Mouse (Mus musculus) myocyte (in vitro differentiated cells): ENCODE results near the gene Lama4.

ENCODE experiments used
- MAX ChIP-seq: IDR thresholded peaks from one replicate; pipeline ENCODE4 v1.6.1; 2011; ENCODE audit warnings: low read depth, mild to moderate bottlenecking, control low read depth
- MYOD1 ChIP-seq, 3 experiments: IDR thresholded peaks; one replicate each; pipeline ENCODE4 v1.6.1; 2011; ENCODE audit warnings: control low read depth in 2 of 3, low read depth in 2 of 3, mild to moderate bottlenecking in 2 of 3, moderate library complexity in 1 of 3; ENCODE audit not compliant: insufficient read length in 2 of 3, control insufficient read depth in 1 of 3
- MYOG ChIP-seq, 3 experiments: IDR thresholded peaks; one replicate each; pipeline ENCODE4 v1.6.1; 2011; ENCODE audit warnings: control low read depth in 2 of 3, low read depth in 2 of 3, mild to moderate bottlenecking in 2 of 3; ENCODE audit not compliant: insufficient read length in 2 of 3, control insufficient read depth in 1 of 3, insufficient read depth in 1 of 3
- POLR2A ChIP-seq: IDR thresholded peaks from one replicate; pipeline ENCODE4 v1.6.1; 2011; ENCODE audit warnings: low read depth, mild to moderate bottlenecking, control low read depth, moderate library complexity; ENCODE audit not compliant: insufficient read length
- REST ChIP-seq: IDR thresholded peaks from one replicate; pipeline ENCODE4 v1.6.1; 2011; ENCODE audit warnings: mild to moderate bottlenecking, control low read depth, moderate library complexity; ENCODE audit not compliant: insufficient read depth, insufficient read length
- TCF12 ChIP-seq: IDR thresholded peaks from one replicate; pipeline ENCODE4 v1.6.1; 2011; ENCODE audit warnings: mild to moderate bottlenecking, control low read depth; ENCODE audit not compliant: poor library complexity, insufficient read depth, severe bottlenecking
- USF1 ChIP-seq: IDR thresholded peaks from one replicate; pipeline ENCODE4 v1.6.1; 2011; ENCODE audit warnings: low read depth, mild to moderate bottlenecking, control low read depth, moderate library complexity

- no peak for TF ChIP-seq REST
- no peak for TF ChIP-seq USF1
- no peak for TF ChIP-seq MAX
- TF ChIP-seq TCF12 = no peak
- no peak for TF ChIP-seq POLR2A
- no peak for TF ChIP-seq MYOG (IDR thresholded peaks at IDR 0.05; ENCODE audit: control insufficient read depth in 1 of 3, insufficient read depth in 1 of 3, insufficient read length in 2 of 3, low read depth in 2 of 3)
- no peak for TF ChIP-seq MYOD1 (IDR thresholded peaks at IDR 0.05; ENCODE audit: control insufficient read depth in 1 of 3, insufficient read length in 2 of 3, low read depth in 2 of 3)
These were observed 37.2 kb downstream of the Lama4 start for GRCm38 (mm10) chr10:39002521-39002920.
